Mouse (Mus musculus) hindbrain, embryonic 16.5 days (tissue): Measurements from ENCODE around the gene Rbfox2. TPM values are rescaled to one million over a fixed set of nuclear protein-coding genes. Genes with fewer than 3 reads are reported as not detected.
A peak's percentile ranks its signal among the peaks of the same experiment; 100 is the strongest.

ENCODE experiments used
- ATAC-seq: fragments of 200-750 bp; cut with Nextera tagmentation; 2 replicates; pipeline ENCODE4 v1.8.0; 2017; ENCODE audit warnings: moderate TSS enrichment, moderate library complexity
- H3K27ac ChIP-seq: fragments of 300-500 bp; sonication (generic); 2 replicates; pipeline ENCODE4 v1.5.1; 2014; ENCODE audit warnings: low read depth, mild to moderate bottlenecking, control low read depth, low read length, moderate library complexity
- H3K27me3 ChIP-seq: fragments of 300-500 bp; sonication (generic); replicated peaks from 2 replicates; pipeline ENCODE4 v1.6.1; 2014; ENCODE audit warnings: low read length; ENCODE audit not compliant: control insufficient read depth, insufficient read depth
- H3K36me3 ChIP-seq: fragments of 300-500 bp; sonication (generic); 2 replicates; pipeline ENCODE4 v1.6.1; 2014; ENCODE audit warnings: mild to moderate bottlenecking, low read length, moderate library complexity, mixed read lengths; ENCODE audit not compliant: control insufficient read depth, insufficient read depth
- H3K4me1 ChIP-seq: fragments of 300-500 bp; sonication (generic); 2 replicates; pipeline ENCODE4 v1.6.1; 2014; ENCODE audit warnings: low read depth, low read length; ENCODE audit not compliant: control insufficient read depth, insufficient read depth
- H3K4me2 ChIP-seq: fragments of 300-500 bp; sonication (generic); 2 replicates; pipeline ENCODE4 v1.6.1; 2014; ENCODE audit warnings: mild to moderate bottlenecking, low read length, control low read depth, moderate library complexity
- H3K4me3 ChIP-seq: fragments of 300-500 bp; sonication (generic); 2 replicates; pipeline ENCODE4 v1.5.1; 2014; ENCODE audit warnings: mild to moderate bottlenecking, low read length, control low read depth, moderate library complexity
- H3K9ac ChIP-seq: fragments of 300-500 bp; sonication (generic); 2 replicates; pipeline ENCODE4 v1.6.1; 2014; ENCODE audit warnings: low read depth, mild to moderate bottlenecking, control low read depth, low read length, moderate library complexity
- H3K9me3 ChIP-seq: fragments of 300-500 bp; sonication (generic); 2 replicates; pipeline ENCODE4 v1.6.1; 2014; ENCODE audit warnings: mild to moderate bottlenecking, low read length, moderate library complexity; ENCODE audit not compliant: control insufficient read depth
- WGBS: fragments of 180-500 bp; shearing (Covaris S2); extraction: QIAGEN DNeasy Blood & Tissue Kit; methylation state at CpG from one replicate; pipeline ENCODE4 v1.1.7; 2014; 5-methylcytosine and 5-hydroxymethylcytosine counted together
- polyA plus RNA-seq: library from polyadenylated mRNA; unstranded; fragments of >200 nt; fragmentation: Nextera tagmentation; extraction: Ambion mirVana; gene quantifications from 2 replicates; pipeline ENCODE4 v1.2.1, GENCODE M21; 2015

Rbfox2 gene
- polyA plus RNA-seq, 1 experiment from 2014 or later, result 122 TPM

DNA sequence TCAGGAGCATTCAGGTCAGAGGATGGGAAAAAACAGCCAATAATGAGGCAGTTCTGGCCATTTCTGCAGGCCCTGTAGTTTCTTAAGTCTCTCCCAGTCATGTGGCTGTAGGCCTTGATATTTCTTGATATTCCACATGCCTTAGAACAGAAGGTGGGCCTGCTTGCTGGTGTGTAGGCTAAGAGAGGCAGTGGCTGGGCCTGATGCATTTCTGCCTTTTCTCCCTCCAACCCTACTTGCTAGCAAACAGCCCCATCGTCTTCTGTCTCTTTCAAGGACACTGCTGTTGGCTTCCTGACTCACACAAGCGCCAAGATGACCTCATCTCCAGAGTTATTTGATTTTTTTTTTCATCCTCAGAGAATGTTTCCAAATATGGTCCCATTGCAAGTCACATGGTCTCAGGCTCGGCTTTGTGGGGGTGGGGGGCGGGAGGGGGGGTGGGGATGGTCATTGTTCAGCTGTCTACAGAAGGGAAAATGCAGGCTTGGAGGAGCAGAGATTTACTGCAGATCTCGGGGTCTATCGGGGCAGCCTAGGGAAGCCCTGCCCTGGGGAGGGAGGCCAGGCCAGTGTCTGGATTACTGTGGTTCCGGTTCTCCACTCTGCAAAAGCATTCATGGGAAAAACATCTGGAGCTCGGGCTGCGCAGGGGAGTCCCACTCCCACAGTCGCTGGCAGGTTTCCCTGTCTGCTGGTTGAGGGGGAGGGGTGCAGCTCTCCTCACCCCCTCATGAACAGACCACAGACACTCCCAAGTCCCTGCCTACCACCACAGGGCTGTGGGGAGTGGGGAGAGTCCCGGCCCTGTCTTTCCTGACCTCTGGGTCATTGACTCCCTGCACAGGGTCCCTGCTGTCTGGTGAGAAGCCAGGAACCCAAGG is 269.3 kb downstream of the Rbfox2 start:
- ATAC-seq, result peak; percentile 76
- H3K4me1 ChIP-seq, result peaks cover 13% of the 10 kb centered on the region
- H3K9ac ChIP-seq, result 0 out of 2 replicates have a peak overlapping the region, but pooled peaks have one; percentile 6

GRCm38 (mm10) chr15:77036989-77037277 is 269.9 kb downstream of the Rbfox2 start:
- Histone ChIP-seq H3K27ac (peak overlapping the region; percentile 78), H3K36me3 (no peaks in the 10 kb centered on the region), H3K9ac (peak overlapping the region; percentile 14; the same call in 1 of the 2 replicates), H3K4me2 (no peak overlapping the region), H3K4me1 (peaks cover 13% of the 10 kb centered on the region), H3K27me3 (no peaks in the 10 kb centered on the region), H3K4me3 (no peak overlapping the region), H3K9me3 (no peaks in the 10 kb centered on the region)
- no peak; the same call in 1 of the 2 replicates for ATAC-seq
- 64% methylated on average over 2 of the region's 2 CpGs for WGBS

More for the DNA sequence above, 269.3 kb downstream of the Rbfox2 start:
- Histone ChIP-seq H3K4me2 (no peak overlapping the region), H3K36me3 (no peaks in the 10 kb centered on the region), H3K27ac (peak overlapping the region; percentile 78), H3K27me3 (no peaks in the 10 kb centered on the region), H3K9me3 (no peaks in the 10 kb centered on the region), H3K4me3 (no peak overlapping the region)
- 30% methylated on average over 10 of the region's 11 CpGs for WGBS

- H3K9ac ChIP-seq, result peak overlapping the region; percentile 14; the same call in 1 of the 2 replicates
- WGBS, result 78% methylated on average over 11 of the region's 11 CpGs
- H3K4me1 ChIP-seq, result peaks cover 13% of the 10 kb centered on the region
- H3K36me3 ChIP-seq, result no peaks in the 10 kb centered on the region
- no peak overlapping the region for H3K4me3 ChIP-seq
- peak; percentile 77 for ATAC-seq
- no peaks in the 10 kb centered on the region for H3K9me3 ChIP-seq
- peak overlapping the region; percentile 78 for H3K27ac ChIP-seq
- no peak overlapping the region for H3K4me2 ChIP-seq
- no peaks in the 10 kb centered on the region for H3K27me3 ChIP-seq
Measured at GRCm38 (mm10) chr15:77036320-77036988, 270.4 kb downstream of the Rbfox2 start.

- Histone ChIP-seq H3K9me3 (no peaks in the 10 kb centered on the region), H3K27me3 (no peaks in the 10 kb centered on the region), H3K36me3 (no peaks in the 10 kb centered on the region), H3K4me1 (peaks cover 13% of the 10 kb centered on the region), H3K27ac (no peak overlapping the region), H3K4me2 (no peak overlapping the region), H3K9ac (no peak overlapping the region), H3K4me3 (no peak overlapping the region)
- WGBS, result 95% methylated on average over 3 of the region's 3 CpGs
- ATAC-seq, result no peak
Measured at GRCm38 (mm10) chr15:77035643-77036042, 271.2 kb downstream of the Rbfox2 start.

- H3K9me3 ChIP-seq, result no peaks in the 10 kb centered on the region
- whole genome bisulfite sequencing, result 71% methylated on average over 6 of the region's 6 CpGs
- no peak for ATAC-seq
Measured at GRCm38 (mm10) chr15:77034526-77034925, 272.3 kb downstream of the Rbfox2 start.

DNA sequence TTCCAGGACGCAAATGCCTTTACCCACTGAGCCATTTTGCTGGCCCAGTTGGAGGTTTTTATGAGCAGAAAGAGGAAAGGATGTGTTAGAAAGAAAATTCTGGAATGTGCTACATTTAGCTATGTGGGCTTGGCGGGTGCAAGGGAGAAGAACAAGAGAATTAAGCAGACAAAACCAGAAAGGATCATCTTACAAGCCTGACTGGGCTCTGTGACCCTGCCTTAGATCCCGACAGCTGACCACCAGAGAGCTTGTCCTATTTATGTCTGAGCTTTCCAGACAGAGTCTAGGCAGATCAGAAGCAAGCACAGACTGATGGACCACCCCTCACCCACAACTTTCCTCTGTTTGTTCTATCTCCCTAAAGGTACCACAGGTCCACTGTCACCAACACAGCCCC is 275.5 kb downstream of the Rbfox2 start:
- peaks cover under 1% of the 10 kb centered on the region; the same call in 1 of the 2 replicates for H3K4me1 ChIP-seq
- ATAC-seq, result no peak
- WGBS, result 62% methylated on average over 3 of the region's 3 CpGs
- no peak overlapping the region for H3K27ac ChIP-seq
- H3K36me3 ChIP-seq, result no peaks in the 10 kb centered on the region
- H3K4me2 ChIP-seq, result no peak overlapping the region
- no peak overlapping the region for H3K4me3 ChIP-seq
- H3K9ac ChIP-seq, result no peak overlapping the region
- no peaks in the 10 kb centered on the region for H3K27me3 ChIP-seq
- H3K9me3 ChIP-seq, result no peaks in the 10 kb centered on the region

More at GRCm38 (mm10) chr15:77034526-77034925, 272.3 kb downstream of the Rbfox2 start:
- Histone ChIP-seq H3K36me3 (no peaks in the 10 kb centered on the region), H3K27ac (no peak overlapping the region), H3K4me2 (no peak overlapping the region), H3K9ac (no peak overlapping the region), H3K27me3 (no peaks in the 10 kb centered on the region), H3K4me3 (no peak overlapping the region), H3K4me1 (peaks cover 13% of the 10 kb centered on the region)

DNA sequence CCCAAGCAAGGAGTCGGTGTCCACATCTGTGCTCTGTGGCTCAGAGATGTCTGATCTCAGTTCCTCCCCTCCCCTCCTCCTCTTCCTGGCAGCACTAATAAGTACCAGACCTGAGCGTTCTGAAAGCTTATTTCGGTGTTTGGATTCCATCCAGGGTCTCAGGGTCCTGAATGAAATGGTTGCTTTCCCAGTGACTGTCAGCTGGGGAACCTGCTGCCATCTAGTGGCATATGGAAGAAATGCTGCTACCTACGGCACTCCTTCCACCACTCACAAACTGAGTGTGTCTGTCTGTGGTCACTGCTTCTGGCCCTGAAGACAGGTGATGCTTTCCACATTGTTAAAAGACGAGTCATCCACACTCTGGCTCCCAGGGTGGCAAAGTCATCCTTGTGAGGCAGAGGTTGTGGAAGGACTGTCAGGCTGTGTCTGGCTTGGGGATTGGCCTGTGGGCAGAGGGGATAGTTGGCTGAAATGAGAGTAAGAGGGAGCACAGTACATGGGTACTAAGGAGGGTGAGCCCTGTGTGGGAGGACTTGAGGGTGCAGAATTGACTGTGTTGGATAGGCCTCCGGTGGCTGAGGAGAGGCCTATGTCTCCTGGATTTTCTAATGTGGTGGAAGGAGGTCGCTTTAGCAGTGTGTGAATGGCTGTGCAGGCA is 277.3 kb downstream of the Rbfox2 start:
- Histone ChIP-seq H3K4me1 (peaks cover 7% of the 10 kb centered on the region; the same call in 1 of the 2 replicates), H3K9ac (no peak overlapping the region), H3K4me2 (peak overlapping the region; percentile 21), H3K9me3 (no peaks in the 10 kb centered on the region), H3K27ac (no peak overlapping the region), H3K4me3 (no peak overlapping the region), H3K27me3 (no peaks in the 10 kb centered on the region), H3K36me3 (no peaks in the 10 kb centered on the region)
- WGBS, result 30% methylated on average over 7 of the region's 7 CpGs
- peak; percentile 76 for ATAC-seq
